8 mouse cellular contexts compared by ENCODE assay signal in genomic region chr11:87108409-87108754, GRCm38 (mm10). TPM values are rescaled to one million over a fixed set of nuclear protein-coding genes. Genes with fewer than 3 reads are reported as not detected.
DNase-seq lines count a peak whose midpoint lies in the region; ATAC-seq and TF ChIP-seq lines count a peak whose summit lies in the region.

Gene Prr11 (minus strand): TSS chr11:87108708.

- in situ Hi-C loops in CH12.LX (cut with MboI; ENCODE audit: low pct_ligation_motif_present, low pct_unique_long_range_greater_than_20kb, low sequenced_read_pairs) = no loop called here

- under 1% methylated on average over 14 of the region's 14 CpGs for WGBS in forebrain, embryonic 16.5 days
- under 1% methylated on average over 14 of the region's 14 CpGs for WGBS in liver, embryonic 15.5 days (ENCODE audit: insufficient replicate concordance)

- H3K79me2 ChIP-seq in CH12.LX (replicated peaks; ENCODE audit: control insufficient read depth, extremely low read depth, insufficient read depth, poor library complexity, severe bottlenecking) = peaks cover 59% of the 10 kb centered on the region

- TF ChIP-seq POLR2A in CH12.LX (IDR thresholded peaks at IDR 0.05; ENCODE audit: low read depth, low read length) = peak; percentile 47

- H3K9ac ChIP-seq in CH12.LX (ENCODE audit: insufficient read depth, low read depth) = peak within 1 kb of the TSS; percentile 89
- H3K9ac ChIP-seq in forebrain, embryonic 16.5 days (replicated peaks; ENCODE audit: low read depth, low read length) = peak within 1 kb of the TSS; percentile 94
- peak within 1 kb of the TSS; percentile 99 for H3K9ac ChIP-seq in liver, embryonic 15.5 days

- TF ChIP-seq EP300 in CH12.LX (IDR thresholded peaks at IDR 0.05; ENCODE audit: low read length) = peak; percentile 35; the same call in 1 of the 2 replicates

- dilution Hi-C loops in CH12.LX (cut with MboI; ENCODE audit: extremely low pct_ligation_motif_present, extremely low pct_unique_long_range_greater_than_20kb, low sequenced_read_pairs) = no loop called here

- H3K4me2 ChIP-seq in CH12.LX (ENCODE audit: insufficient read depth, low read depth, poor library complexity, severe bottlenecking) = peak within 1 kb of the TSS; percentile 100
- H3K4me2 ChIP-seq in forebrain, embryonic 16.5 days (ENCODE audit: low read length) = peak within 1 kb of the TSS; percentile 57
- H3K4me2 ChIP-seq in liver, embryonic 15.5 days = peak within 1 kb of the TSS; percentile 67

- H3K4me3 ChIP-seq in gastrocnemius, adult 2 months = peak within 1 kb of the TSS; percentile 78
- H3K4me3 ChIP-seq in CH12.LX (replicated peaks in 1 of 3; ENCODE audit: low read depth in 2 of 3, low read length in 2 of 3, poor library complexity in 1 of 3) = peak within 1 kb of the TSS; percentile 66 to 96 (median 90)
- H3K4me3 ChIP-seq in forebrain, embryonic 16.5 days (replicated peaks; ENCODE audit: low read length) = peak within 1 kb of the TSS; percentile 98
- H3K4me3 ChIP-seq in liver, embryonic 15.5 days (replicated peaks) = peak within 1 kb of the TSS; percentile 99

- no peak for TF ChIP-seq RAD21 in CH12.LX (IDR thresholded peaks at IDR 0.05; ENCODE audit: low read depth, low read length)

- no peaks in the 10 kb centered on the region for H3K27me3 ChIP-seq in CH12.LX (replicated peaks)
- no peaks in the 10 kb centered on the region for H3K27me3 ChIP-seq in forebrain, embryonic 16.5 days (replicated peaks; ENCODE audit: control insufficient read depth, insufficient read depth, low read length)
- no peaks in the 10 kb centered on the region for H3K27me3 ChIP-seq in liver, embryonic 15.5 days

- no peak for ATAC-seq in forebrain, embryonic 16.5 days
- no peak for ATAC-seq in liver, embryonic 15.5 days (ENCODE audit: insufficient read depth)

- no peak for TF ChIP-seq CTCF in gastrocnemius, adult 2 months (IDR thresholded peaks at IDR 0.05)
- TF ChIP-seq CTCF in CH12.LX (conservative IDR thresholded peaks at IDR 0.05 in 1 of 2, IDR thresholded peaks at IDR 0.05 in 1 of 2; ENCODE audit: low read depth in 2 of 2, low read length in 2 of 2) = no peak

- intact Hi-C loops in gastrocnemius, adult 2 months (cut with DNase I) = no loop called here
- intact Hi-C loops in gastrocnemius, postnatal 14 days (cut with DNase I; ENCODE audit: low total_unique reads) = no loop called here

- H3K36me3 ChIP-seq in CH12.LX (replicated peaks in 1 of 2; ENCODE audit: control insufficient read depth in 1 of 2, insufficient read depth in 1 of 2, low read length in 1 of 2) = peaks cover 25 to 48% of the 10 kb centered on the region in 2 experiments
- H3K36me3 ChIP-seq in forebrain, embryonic 16.5 days (ENCODE audit: control insufficient read depth, insufficient read depth) = no peaks in the 10 kb centered on the region
- H3K36me3 ChIP-seq in liver, embryonic 15.5 days (replicated peaks) = peaks cover 50% of the 10 kb centered on the region

- no peaks in the 10 kb centered on the region for H3K9me3 ChIP-seq in CH12.LX (replicated peaks; ENCODE audit: low read length)
- no peaks in the 10 kb centered on the region for H3K9me3 ChIP-seq in forebrain, embryonic 16.5 days (ENCODE audit: control insufficient read depth, low read length)
- H3K9me3 ChIP-seq in liver, embryonic 15.5 days (replicated peaks) = no peaks in the 10 kb centered on the region

- H3K4me1 ChIP-seq in CH12.LX (ENCODE audit: control insufficient read depth in 1 of 2, insufficient read depth in 2 of 2) = peaks cover 0 to 36% of the 10 kb centered on the region in 2 experiments; a peak in 2 of 4 replicates
- peaks cover 22% of the 10 kb centered on the region for H3K4me1 ChIP-seq in forebrain, embryonic 16.5 days (replicated peaks; ENCODE audit: control insufficient read depth, insufficient read depth, low read length)
- peaks cover 23% of the 10 kb centered on the region for H3K4me1 ChIP-seq in liver, embryonic 15.5 days (replicated peaks)

- peak within 1 kb of the TSS; percentile 87 for H3K27ac ChIP-seq in gastrocnemius, adult 2 months
- H3K27ac ChIP-seq in CH12.LX (ENCODE audit: insufficient read depth, low read depth) = peak within 1 kb of the TSS; percentile 63
- peak within 1 kb of the TSS; percentile 97 for H3K27ac ChIP-seq in forebrain, embryonic 16.5 days (ENCODE audit: low read length)
- H3K27ac ChIP-seq in liver, embryonic 15.5 days (replicated peaks) = peak within 1 kb of the TSS; percentile 92

- DNase-seq in gastrocnemius, adult 2 months = no peak
- DNase-seq in gastrocnemius, postnatal 14 days = no peak
- no peak for DNase-seq in CH12.LX (ENCODE audit: extremely low read depth)
- DNase-seq in retina, postnatal 1 day = no peak
- no peak for DNase-seq in right cerebral cortex, postnatal 4 days
- DNase-seq in frontal cortex, postnatal 10 days (ENCODE audit: low spot score in 2 of 2) = no peak

TF ChIP-seq in CH12.LX, 34 proteins besides CTCF, POLR2A, EP300 and RAD21:
- TF ChIP-seq RCOR1 (conservative IDR thresholded peaks at IDR 0.05; ENCODE audit: low read depth, low read length) = 0 out of 2 replicates have a peak, but pooled peaks have one; percentile 37
- TF ChIP-seq IRF4 (IDR thresholded peaks at IDR 0.05; ENCODE audit: low read depth, low read length) = peak; percentile 4; the same call in 1 of the 2 replicates
- peak; percentile 85 for TF ChIP-seq MXI1 (IDR thresholded peaks at IDR 0.05; ENCODE audit: low read depth, low read length)
- TF ChIP-seq USF1 (IDR thresholded peaks at IDR 0.05; ENCODE audit: low read depth, low read length) = no peak
- 0 out of 2 replicates have a peak, but pooled peaks have one; percentile 28 for TF ChIP-seq POLR2AphosphoS2 (IDR thresholded peaks at IDR 0.05; ENCODE audit: low read depth, low read length)
- no peak for TF ChIP-seq HCFC1 (IDR thresholded peaks at IDR 0.05; ENCODE audit: low read depth, low read length)
- peak; percentile 98 for TF ChIP-seq SIN3A (IDR thresholded peaks at IDR 0.05; ENCODE audit: low read length)
- peak; percentile 74; the same call in 1 of the 2 replicates for TF ChIP-seq MYC (IDR thresholded peaks at IDR 0.05; ENCODE audit: low read depth, low read length)
- TF ChIP-seq TCF12 (IDR thresholded peaks at IDR 0.05; ENCODE audit: low read depth, low read length) = 0 out of 2 replicates have a peak, but pooled peaks have one; percentile 35
- peak; percentile 79 for TF ChIP-seq MAX (IDR thresholded peaks at IDR 0.05; ENCODE audit: low read length)
- no peak for TF ChIP-seq JUN (IDR thresholded peaks at IDR 0.05; ENCODE audit: insufficient read depth, low read depth, low read length)
- peak; percentile 79 for TF ChIP-seq NELFE (IDR thresholded peaks at IDR 0.05; ENCODE audit: low read depth, low read length)

RNA-seq across cellular contexts. Expression of gene Prr11, which starts in this region (rescaled TPM):
- total RNA-seq in gastrocnemius, adult 2 months (2021) = under 1 TPM; 0.10 to 0.22 TPM
- 1 to 10 TPM; 1.6 TPM for total RNA-seq in gastrocnemius, postnatal 14 days (2021)
- total RNA-seq in CH12.LX (2012; rRNA removed) (8.8 and 8.9 TPM in 2 replicates), CH12.LX (2014; rRNA removed) (12.0 and 16.6 TPM in 2 replicates)
- 44.3 and 47.1 TPM in 2 replicates for polyA plus RNA-seq in CH12.LX (2012; ENCODE audit: insufficient read length, low read depth)
- polyA plus RNA-seq in forebrain, embryonic 16.5 days (2015; fragmentation: Nextera tagmentation; extraction: Ambion mirVana) = 3.5 and 3.8 TPM in 2 replicates
- polyA plus RNA-seq in liver, embryonic 15.5 days (2015; fragmentation: Nextera tagmentation; extraction: Ambion mirVana) = 5.1 and 5.5 TPM in 2 replicates
